Mouse (Mus musculus): ENCODE results near the gene Olfml2b. TPM values are rescaled to one million over a fixed set of nuclear protein-coding genes. Genes with fewer than 3 reads are reported as not detected.

Gene Olfml2b
- total and polyA plus RNA-seq, 3 experiments, result not detected

- Histone ChIP-seq H3K36me3 (ENCODE audit: control insufficient read depth in 1 of 2, insufficient read depth in 2 of 2, low read length in 2 of 2) (no peaks in the 10 kb centered on the region), H3K79me2 (ENCODE audit: control insufficient read depth, insufficient read depth, low read length, poor library complexity) (no peaks in the 10 kb centered on the region), H3K27me3 (ENCODE audit: control insufficient read depth in 1 of 2, insufficient read depth in 2 of 2, low read length in 2 of 2) (0 out of 4 replicates have a peak, but pooled peaks cover 0 to 4% of the 10 kb centered on the region in 2 experiments), H3K9ac (ENCODE audit: control insufficient read depth, low read depth, low read length, poor library complexity, severe bottlenecking) (no peak overlapping the region), H3K4me1 (ENCODE audit: control insufficient read depth in 1 of 2, insufficient read depth in 2 of 2, low read length in 2 of 2) (no peaks in the 10 kb centered on the region), H3K27ac (ENCODE audit: control insufficient read depth, low read depth, low read length) (no peak overlapping the region), H3K9me3 (replicated peaks; ENCODE audit: insufficient read depth, low read length) (no peaks in the 10 kb centered on the region), H3K4me3 (ENCODE audit: control insufficient read depth in 1 of 2, insufficient read depth in 1 of 2, low read depth in 2 of 2, low read length in 2 of 2) (no peak overlapping the region)
- no peak for TF ChIP-seq E2F4 (IDR thresholded peaks at IDR 0.05; ENCODE audit: borderline replicate concordance, low read depth, low read length)
- TF ChIP-seq POLR2AphosphoS2 (IDR thresholded peaks at IDR 0.05; ENCODE audit: low read length), result no peak
- TF ChIP-seq HCFC1 (IDR thresholded peaks at IDR 0.05; ENCODE audit: low read depth, low read length), result no peak
- TF ChIP-seq SMC3 (IDR thresholded peaks at IDR 0.05; ENCODE audit: low read depth, low read length), result no peak
- TF ChIP-seq GABPA (IDR thresholded peaks at IDR 0.05; ENCODE audit: low read depth, low read length), result no peak
- TF ChIP-seq MAFK (IDR thresholded peaks at IDR 0.05; ENCODE audit: borderline replicate concordance, low read depth, low read length), result no peak
- TF ChIP-seq MXI1 (IDR thresholded peaks at IDR 0.05; ENCODE audit: low read depth, low read length), result no peak
- no peak for TF ChIP-seq CTCF (IDR thresholded peaks at IDR 0.05 in 2 of 3, conservative IDR thresholded peaks at IDR 0.05 in 1 of 3; ENCODE audit: control insufficient read depth in 1 of 3, insufficient read depth in 1 of 3, low read depth in 2 of 3, low read length in 3 of 3, poor library complexity in 1 of 3, severe bottlenecking in 1 of 3)
- TF ChIP-seq GATA1 (IDR thresholded peaks at IDR 0.05; ENCODE audit: low read depth, low read length), result no peak
- TF ChIP-seq NELFE (IDR thresholded peaks at IDR 0.05; ENCODE audit: low read depth, low read length), result no peak
- no peak for TF ChIP-seq CHD2 (IDR thresholded peaks at IDR 0.05; ENCODE audit: low read length)
- no peak for TF ChIP-seq POLR2AphosphoS5 (IDR thresholded peaks at IDR 0.05; ENCODE audit: borderline replicate concordance, low read depth, low read length)
- no peak for TF ChIP-seq RCOR1 (IDR thresholded peaks at IDR 0.05; ENCODE audit: low read depth, low read length)
- TF ChIP-seq ELF1 (IDR thresholded peaks at IDR 0.05; ENCODE audit: low read depth, low read length), result no peak
- TF ChIP-seq MAZ (IDR thresholded peaks at IDR 0.05; ENCODE audit: low read depth, low read length), result no peak
- no peak for TF ChIP-seq CHD1 (IDR thresholded peaks at IDR 0.05; ENCODE audit: low read depth, low read length)
- no peak for TF ChIP-seq POLR2A (IDR thresholded peaks at IDR 0.05; ENCODE audit: control insufficient read depth in 1 of 2, insufficient read depth in 1 of 2, low read depth in 1 of 2, low read length in 2 of 2, poor library complexity in 1 of 2)
- no peak for TF ChIP-seq MYC (IDR thresholded peaks at IDR 0.05; ENCODE audit: low read depth, low read length)
- no peak for TF ChIP-seq USF1 (IDR thresholded peaks at IDR 0.05; ENCODE audit: low read depth, low read length)
- no peak for TF ChIP-seq JUND (IDR thresholded peaks at IDR 0.05; ENCODE audit: low read depth, low read length)
- no peak for DNase-seq (ENCODE audit: low read depth, low spot score)
Measured at GRCm38 (mm10) chr1:170647971-170648514, 3.7 kb downstream of the Olfml2b start.

DNA sequence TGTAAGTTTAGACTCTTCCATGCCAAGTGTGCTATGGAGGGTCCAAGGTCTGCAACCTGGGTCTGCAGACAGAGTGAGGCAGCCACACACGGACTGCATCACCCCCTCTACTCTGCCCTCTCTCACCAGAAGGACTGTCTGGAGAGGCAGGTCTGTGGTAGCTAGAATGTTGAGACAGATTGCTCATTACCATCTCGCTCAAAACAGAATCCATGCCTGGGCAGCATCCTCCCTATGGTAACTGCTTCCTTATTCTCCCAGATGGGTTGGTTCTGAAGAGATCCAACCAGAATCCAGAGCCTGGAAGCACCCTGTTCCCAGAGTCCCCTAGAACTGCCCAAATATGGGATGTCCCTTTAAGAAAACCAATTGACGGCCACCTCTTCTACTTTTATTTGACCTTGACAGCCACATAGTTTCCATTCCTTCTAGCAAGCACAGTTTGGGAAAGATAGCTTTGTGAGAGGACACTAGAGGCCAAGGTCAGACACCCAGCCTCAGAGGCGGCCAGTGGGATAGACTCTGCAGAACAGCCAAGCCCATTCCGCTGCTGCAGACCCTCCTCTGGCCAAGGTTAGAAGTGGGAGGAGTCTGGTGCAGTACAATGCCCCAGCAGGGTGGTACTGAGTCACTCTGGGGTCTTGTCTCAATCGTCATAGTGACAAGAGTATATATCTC, 6.9 kb downstream of the Olfml2b start:
- no peak for TF ChIP-seq MEF2A (IDR thresholded peaks at IDR 0.05; ENCODE audit: extremely low read depth, insufficient replicate concordance, low read depth, low read length, poor library complexity, severe bottlenecking)
- no peak for TF ChIP-seq MAZ (IDR thresholded peaks at IDR 0.05; ENCODE audit: low read depth, low read length)
- no peak for TF ChIP-seq JUND (IDR thresholded peaks at IDR 0.05; ENCODE audit: low read depth, low read length)
- no peak for TF ChIP-seq MAFK (IDR thresholded peaks at IDR 0.05; ENCODE audit: borderline replicate concordance, low read depth, low read length)
- no peak for TF ChIP-seq EP300 (IDR thresholded peaks at IDR 0.05; ENCODE audit: low read depth in 1 of 2, low read length in 2 of 2)
- no peak for TF ChIP-seq E2F4 (IDR thresholded peaks at IDR 0.05; ENCODE audit: borderline replicate concordance, low read depth, low read length)
- TF ChIP-seq ZC3H11A (IDR thresholded peaks at IDR 0.05; ENCODE audit: low read depth, low read length), result no peak
- H3K4me3 ChIP-seq (ENCODE audit: control insufficient read depth in 1 of 2, insufficient read depth in 1 of 2, low read depth in 2 of 2, low read length in 2 of 2), result no peak overlapping the region
- H3K9ac ChIP-seq (ENCODE audit: control insufficient read depth, low read depth, low read length, poor library complexity, severe bottlenecking), result no peak overlapping the region
- H3K4me1 ChIP-seq (ENCODE audit: control insufficient read depth in 1 of 2, insufficient read depth in 2 of 2, low read length in 2 of 2), result no peaks in the 10 kb centered on the region
- H3K27me3 ChIP-seq (ENCODE audit: control insufficient read depth in 1 of 2, insufficient read depth in 2 of 2, low read length in 2 of 2), result 0 out of 4 replicates have a peak, but pooled peaks cover 0 to 4% of the 10 kb centered on the region in 2 experiments
- H3K79me2 ChIP-seq (ENCODE audit: control insufficient read depth, insufficient read depth, low read length, poor library complexity), result no peaks in the 10 kb centered on the region
- H3K9me3 ChIP-seq (replicated peaks; ENCODE audit: insufficient read depth, low read length), result no peaks in the 10 kb centered on the region
- DNase-seq (ENCODE audit: low read depth, low spot score), result no peak
- H3K36me3 ChIP-seq (ENCODE audit: control insufficient read depth in 1 of 2, insufficient read depth in 2 of 2, low read length in 2 of 2), result no peaks in the 10 kb centered on the region
- no peak overlapping the region for H3K27ac ChIP-seq (ENCODE audit: control insufficient read depth, low read depth, low read length)
